ENCODE assay signal across 8 mouse cellular contexts in the genomic region with DNA sequence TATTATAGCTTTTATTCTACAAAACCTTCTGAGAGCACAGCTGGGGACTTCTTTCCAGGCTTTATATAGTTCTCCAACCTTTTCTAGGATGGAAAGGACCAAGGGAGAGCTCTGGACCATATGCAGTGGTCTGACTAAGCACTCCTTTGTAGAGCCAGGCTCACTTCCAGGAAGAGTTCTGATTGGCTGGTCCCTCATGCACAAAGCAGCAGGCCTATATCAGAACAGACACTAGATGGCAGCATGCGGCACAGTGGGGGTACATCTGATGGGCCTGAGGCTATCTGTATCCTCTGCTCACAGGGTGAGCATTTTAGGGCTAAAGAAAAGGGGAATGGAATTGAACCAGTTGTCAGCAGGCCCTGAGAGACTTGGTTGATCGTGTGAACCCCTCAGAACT. TPM values are rescaled to one million over a fixed set of nuclear protein-coding genes. Genes with fewer than 3 reads are reported as not detected.
DNase-seq lines count a peak whose midpoint lies in the region; ATAC-seq lines count a peak whose summit lies in the region.

No protein-coding gene starts in this region.

- no peaks in the 10 kb centered on the region for H3K36me3 ChIP-seq in embryonic facial prominence, embryonic 10.5 days (replicated peaks)
- H3K36me3 ChIP-seq in heart, embryonic 12.5 days, result no peaks in the 10 kb centered on the region
- no peaks in the 10 kb centered on the region for H3K36me3 ChIP-seq in liver, embryonic 11.5 days (ENCODE audit: control insufficient read depth, insufficient read depth, low read length)

- H3K27ac ChIP-seq in embryonic facial prominence, embryonic 10.5 days (replicated peaks), result no peak overlapping the region
- H3K27ac ChIP-seq in heart, embryonic 12.5 days (ENCODE audit: poor library complexity, severe bottlenecking), result no peak overlapping the region
- H3K27ac ChIP-seq in liver, embryonic 11.5 days (ENCODE audit: low read depth, low read length), result no peak overlapping the region

- H3K4me1 ChIP-seq in embryonic facial prominence, embryonic 10.5 days, result peaks cover 5% of the 10 kb centered on the region; the same call in 1 of the 2 replicates
- peaks cover 13% of the 10 kb centered on the region for H3K4me1 ChIP-seq in heart, embryonic 12.5 days (replicated peaks)
- H3K4me1 ChIP-seq in liver, embryonic 11.5 days (replicated peaks; ENCODE audit: control insufficient read depth, insufficient read depth, low read length), result no peaks in the 10 kb centered on the region

- H3K27me3 ChIP-seq in embryonic facial prominence, embryonic 10.5 days (replicated peaks; ENCODE audit: low read depth, poor library complexity, severe bottlenecking), result peaks cover 5% of the 10 kb centered on the region; the same call in 1 of the 2 replicates
- H3K27me3 ChIP-seq in heart, embryonic 12.5 days (replicated peaks), result no peaks in the 10 kb centered on the region
- H3K27me3 ChIP-seq in liver, embryonic 11.5 days (replicated peaks; ENCODE audit: control insufficient read depth, insufficient read depth, low read length), result no peaks in the 10 kb centered on the region

- ATAC-seq in heart, embryonic 12.5 days (ENCODE audit: insufficient number of reproducible peaks, low FRiP score), result 0 out of 2 replicates have a peak, but pooled peaks have one; percentile 73
- peak; percentile 66 for ATAC-seq in liver, embryonic 11.5 days (replicated peaks; ENCODE audit: low FRiP score)
- ATAC-seq in neutrophil, adult 5-6 weeks (ENCODE audit: extremely low read depth, insufficient number of reproducible peaks, low FRiP score, poor library complexity, severe bottlenecking), result 0 out of 2 replicates have a peak, but pooled peaks have one; percentile 23

- WGBS in embryonic facial prominence, embryonic 10.5 days, result 24% methylated on average over 2 of the region's 2 CpGs
- whole genome bisulfite sequencing in heart, embryonic 12.5 days, result 17% methylated on average over 2 of the region's 2 CpGs
- WGBS in liver, embryonic 11.5 days, result 30% methylated on average over 2 of the region's 2 CpGs

- no peaks in the 10 kb centered on the region for H3K9me3 ChIP-seq in embryonic facial prominence, embryonic 10.5 days
- no peaks in the 10 kb centered on the region for H3K9me3 ChIP-seq in heart, embryonic 12.5 days (replicated peaks)
- H3K9me3 ChIP-seq in liver, embryonic 11.5 days (ENCODE audit: control insufficient read depth, low read length), result no peaks in the 10 kb centered on the region

- H3K4me2 ChIP-seq in heart, embryonic 12.5 days, result no peak overlapping the region
- no peak overlapping the region for H3K4me2 ChIP-seq in liver, embryonic 11.5 days

- no peak overlapping the region for H3K9ac ChIP-seq in heart, embryonic 12.5 days
- no peak overlapping the region for H3K9ac ChIP-seq in liver, embryonic 11.5 days (ENCODE audit: low read depth, low read length)

- no peak overlapping the region for H3K4me3 ChIP-seq in embryonic facial prominence, embryonic 10.5 days
- no peak overlapping the region for H3K4me3 ChIP-seq in heart, embryonic 12.5 days
- no peak overlapping the region for H3K4me3 ChIP-seq in liver, embryonic 11.5 days (ENCODE audit: low read depth, low read length)

- DNase-seq in B cell, adult 2 months, result peak; percentile 43 to 46
- peak; percentile 83 for DNase-seq in adrenal gland, postnatal 10 days
- DNase-seq in embryonic facial prominence, embryonic 10.5 days (ENCODE audit: low spot score), result peak; percentile 77
- peak; percentile 83 for DNase-seq in kidney, postnatal 14 days
- DNase-seq in liver, embryonic 11.5 days (ENCODE audit: low spot score), result peak; percentile 63
- DNase-seq in thymus, adult 18-20 months, result peak; percentile 59 to 60

RNA-seq across cellular contexts. Expression of gene 4930564D02Rik, which starts 47.6 kb away (rescaled TPM):
- not detected for total RNA-seq in adrenal gland, postnatal 10 days (2021)
- polyA plus RNA-seq in embryonic facial prominence, embryonic 10.5 days (2016; fragmentation: Nextera tagmentation; extraction: Ambion mirVana), result not detected in 2 replicates
- polyA plus RNA-seq in heart, embryonic 12.5 days (2016; fragmentation: Nextera tagmentation; extraction: Ambion mirVana), result not detected in 2 replicates
- not detected in 2 replicates for polyA plus RNA-seq in liver, embryonic 11.5 days (2014; fragmentation: Nextera tagmentation; extraction: Ambion mirVana)
- total RNA-seq in neutrophil, adult 5-6 weeks (2017), result not detected in 2 replicates

Comparison
In these comparisons a context has a peak if more than half of its experiments do, and no peak if none do; other contexts are left out.
1. ATAC-seq: peak in every context shown above with its lines; median percentile 73 in heart, embryonic 12.5 days; 66 in liver, embryonic 11.5 days; 23 in neutrophil, adult 5-6 weeks.